Mouse (Mus musculus) CH12.LX (cell line): ENCODE measurements around the gene Jmy. TPM values are rescaled to one million over a fixed set of nuclear protein-coding genes. Genes with fewer than 3 reads are reported as not detected.
A peak's percentile ranks its signal among the peaks of the same experiment; 100 is the strongest.

Experiments used
- DNase-seq: peaks from one replicate; pipeline ENCODE4 v3.0.0-alpha.2; 2013; ENCODE audit errors: extremely low read depth
- H3K27ac ChIP-seq: 2 replicates; pipeline ENCODE4 v1.5.1; 2012; ENCODE audit warnings: low read depth, mild to moderate bottlenecking, control low read depth, moderate library complexity; ENCODE audit not compliant: insufficient read depth
- H3K27me3 ChIP-seq: replicated peaks from 2 replicates; pipeline ENCODE3; 2012; ENCODE audit warnings: inconsistent platforms
- H3K36me3 ChIP-seq, 2 experiments: replicated peaks in 1 of 2; 2 replicates each; pipeline versions ENCODE3 to v1.6.1; 2012; ENCODE audit warnings: inconsistent platforms in 1 of 2, low read length in 1 of 2, mild to moderate bottlenecking in 1 of 2, mixed read lengths in 1 of 2, moderate library complexity in 1 of 2; ENCODE audit not compliant: control insufficient read depth in 1 of 2, insufficient read depth in 1 of 2
- H3K4me1 ChIP-seq, 2 experiments: 2 replicates each; pipeline ENCODE4 v1.6.1; 2012; ENCODE audit warnings: inconsistent platforms in 1 of 2, moderate library complexity in 1 of 2; ENCODE audit not compliant: insufficient read depth in 2 of 2, control insufficient read depth in 1 of 2
- H3K4me2 ChIP-seq: 2 replicates; pipeline ENCODE4 v1.6.1; 2012; ENCODE audit warnings: low read depth, mild to moderate bottlenecking, control low read depth; ENCODE audit not compliant: poor library complexity, insufficient read depth, severe bottlenecking
- H3K4me3 ChIP-seq, 3 experiments: fragments of 150-350 bp in 1 of 3; sonication (generic) in 1 of 3; replicated peaks in 1 of 3; 2 replicates each; pipeline versions ENCODE3 to v1.5.1; 2011 to 2012; ENCODE audit warnings: low read depth in 2 of 3, low read length in 2 of 3, mild to moderate bottlenecking in 2 of 3, moderate library complexity in 2 of 3, control low read depth in 1 of 3, improper control_type of control experiment in 1 of 3, inconsistent platforms in 1 of 3, mixed read lengths in 1 of 3; ENCODE audit not compliant: poor library complexity in 1 of 3
- H3K79me2 ChIP-seq: replicated peaks from 2 replicates; pipeline ENCODE4 v1.6.1; 2012; ENCODE audit warnings: mild to moderate bottlenecking, moderate library complexity; ENCODE audit not compliant: control insufficient read depth, poor library complexity, insufficient read depth, severe bottlenecking; ENCODE audit errors: extremely low read depth
- H3K9ac ChIP-seq: 2 replicates; pipeline ENCODE4 v1.6.1; 2012; ENCODE audit warnings: low read depth, mild to moderate bottlenecking, control low read depth, moderate library complexity; ENCODE audit not compliant: insufficient read depth
- H3K9me3 ChIP-seq: replicated peaks from 2 replicates; pipeline ENCODE3; 2012; ENCODE audit warnings: low read length, inconsistent platforms, mixed read lengths
- BHLHE40 ChIP-seq: IDR thresholded peaks from 2 replicates; pipeline ENCODE4 v1.6.1; 2011; ENCODE audit warnings: mild to moderate bottlenecking, low read depth, low read length, improper control_type of control experiment
- CTCF ChIP-seq, 2 experiments: IDR thresholded peaks in 1 of 2; conservative IDR thresholded peaks in 1 of 2; 2 replicates each; pipeline ENCODE4 v1.5.1; 2011 to 2012; ENCODE audit warnings: low read depth in 2 of 2, low read length in 2 of 2, improper control_type of control experiment in 1 of 2, inconsistent platforms in 1 of 2, mild to moderate bottlenecking in 1 of 2, moderate library complexity in 1 of 2
- ELF1 ChIP-seq: IDR thresholded peaks from 2 replicates; pipeline ENCODE4 v1.6.1; 2014; ENCODE audit warnings: low read depth, mild to moderate bottlenecking, inconsistent platforms, low read length, improper control_type of control experiment
- ETS1 ChIP-seq: conservative IDR thresholded peaks from 2 replicates; pipeline ENCODE4 v1.6.1; 2012; ENCODE audit warnings: low read depth, mild to moderate bottlenecking, inconsistent platforms, low read length, improper control_type of control experiment, moderate library complexity
- GABPA ChIP-seq: IDR thresholded peaks from 2 replicates; pipeline ENCODE4 v1.6.1; 2012; ENCODE audit warnings: low read depth, low read length, improper control_type of control experiment, inconsistent platforms; ENCODE audit not compliant: insufficient replicate concordance
- HCFC1 ChIP-seq: IDR thresholded peaks from 2 replicates; pipeline ENCODE4 v1.6.1; 2012; ENCODE audit warnings: low read depth, mild to moderate bottlenecking, inconsistent platforms, low read length, improper control_type of control experiment
- JUND ChIP-seq: conservative IDR thresholded peaks from 2 replicates; pipeline ENCODE4 v1.6.1; 2011; ENCODE audit warnings: low read depth, low read length, improper control_type of control experiment
- KAT2A ChIP-seq: IDR thresholded peaks from 2 replicates; pipeline ENCODE4 v1.6.1; 2012; ENCODE audit warnings: low read length, improper control_type of control experiment, inconsistent platforms; ENCODE audit not compliant: insufficient replicate concordance
- MAFK ChIP-seq: IDR thresholded peaks from 2 replicates; pipeline ENCODE4 v1.6.1; 2011; ENCODE audit warnings: low read length, improper control_type of control experiment; ENCODE audit not compliant: insufficient replicate concordance
- MAZ ChIP-seq: IDR thresholded peaks from 2 replicates; pipeline ENCODE4 v1.6.1; 2012; ENCODE audit warnings: low read depth, mild to moderate bottlenecking, inconsistent platforms, low read length, improper control_type of control experiment, moderate library complexity
- NELFE ChIP-seq: IDR thresholded peaks from 2 replicates; pipeline ENCODE4 v1.6.1; 2011; ENCODE audit warnings: low read depth, low read length, improper control_type of control experiment
- PAX5 ChIP-seq: IDR thresholded peaks from 2 replicates; pipeline ENCODE4 v1.6.1; 2012; ENCODE audit warnings: low read length, inconsistent platforms, mixed read lengths
- RAD21 ChIP-seq: IDR thresholded peaks from 2 replicates; pipeline ENCODE4 v1.6.1; 2011; ENCODE audit warnings: low read depth, mild to moderate bottlenecking, low read length, improper control_type of control experiment, moderate library complexity
- RCOR1 ChIP-seq: conservative IDR thresholded peaks from 2 replicates; pipeline ENCODE4 v1.6.1; 2012; ENCODE audit warnings: low read depth, mild to moderate bottlenecking, inconsistent platforms, low read length, improper control_type of control experiment
- SMC3 ChIP-seq: IDR thresholded peaks from 2 replicates; pipeline ENCODE4 v1.6.1; 2011; ENCODE audit warnings: low read depth, low read length, improper control_type of control experiment
- TCF12 ChIP-seq: IDR thresholded peaks from 2 replicates; pipeline ENCODE4 v1.6.1; 2014; ENCODE audit warnings: low read depth, mild to moderate bottlenecking, inconsistent platforms, low read length, improper control_type of control experiment
- UBTF ChIP-seq: IDR thresholded peaks from 2 replicates; pipeline ENCODE4 v1.6.1; 2012; ENCODE audit warnings: low read depth, mild to moderate bottlenecking, inconsistent platforms, low read length, improper control_type of control experiment, moderate library complexity
- ZMIZ1 ChIP-seq: IDR thresholded peaks from 2 replicates; pipeline ENCODE4 v1.6.1; 2012; ENCODE audit warnings: low read depth, mild to moderate bottlenecking, inconsistent platforms, low read length, improper control_type of control experiment
- ZNF384 ChIP-seq: IDR thresholded peaks from 2 replicates; pipeline ENCODE4 v1.6.1; 2012; ENCODE audit warnings: low read depth, low read length, improper control_type of control experiment, inconsistent platforms
- dilution Hi-C: fragments of 300-500 bp; cut with MboI; formaldehyde crosslinking; loops from 2 replicates; pipeline ENCODE4 v1.14.3; 2020; ENCODE audit warnings: low sequenced_read_pairs; ENCODE audit not compliant: extremely low pct_unique_long_range_greater_than_20kb, extremely low pct_ligation_motif_present
- in situ Hi-C: fragments of 300-500 bp; cut with MboI; formaldehyde crosslinking; loops from 3 replicates; pipeline ENCODE4 v1.14.3; 2019; ENCODE audit warnings: low sequenced_read_pairs, low pct_ligation_motif_present, low pct_unique_long_range_greater_than_20kb, mixed read lengths
- polyA plus RNA-seq: library from polyadenylated mRNA; unstranded; fragments of >175 nt; gene quantifications from 2 replicates; pipeline ENCODE4 v1.2.1, GENCODE M21; 2012; ENCODE audit warnings: low read depth; ENCODE audit not compliant: insufficient read length
- total RNA-seq, 2 experiments: library from RNA; depleted of rRNA; stranded (reverse); fragments of 300-350 nt in 1 of 2; fragments of >200 nt in 1 of 2; gene quantifications; 2 replicates each; pipeline ENCODE4 v1.2.3; 2012 to 2014

Jmy gene
- total and polyA plus RNA-seq, 3 experiments, result 2.4 to 3.3 (median 3.3) TPM

DNA sequence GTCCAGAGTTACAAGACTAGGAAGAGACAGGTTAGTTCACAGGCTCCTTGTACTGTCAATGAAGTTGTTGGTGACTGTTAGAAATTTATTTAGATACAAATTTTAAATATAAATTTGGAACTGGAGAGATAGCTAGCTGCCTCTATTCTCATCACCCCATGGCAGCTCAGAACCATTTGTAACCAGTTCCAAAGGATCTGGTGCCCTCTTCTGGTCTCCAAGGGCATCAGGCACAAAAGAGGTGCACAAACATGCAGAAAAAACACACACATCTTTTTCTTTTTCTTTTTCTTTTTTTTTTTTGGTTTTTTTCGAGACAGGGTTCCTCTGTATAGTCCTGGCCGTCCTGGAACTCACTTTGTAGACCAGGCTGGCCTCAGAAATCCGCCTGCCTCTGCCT lies 18.5 kb downstream of the Jmy start:
- Histone ChIP-seq H3K4me3 (no peak overlapping the region), H3K27ac (no peak overlapping the region), H3K9me3 (peaks cover 3% of the 10 kb centered on the region), H3K36me3 (peaks cover 0 to 20% of the 10 kb centered on the region in 2 experiments), H3K79me2 (no peaks in the 10 kb centered on the region; the same call in 1 of the 2 replicates), H3K27me3 (no peaks in the 10 kb centered on the region), H3K9ac (no peak overlapping the region), H3K4me2 (no peak overlapping the region), H3K4me1 (no peaks in the 10 kb centered on the region)
- in situ Hi-C loops, result no loop called here
- dilution Hi-C loops, result no loop called here
- TF ChIP-seq CTCF (conservative IDR thresholded peaks at IDR 0.05 in 1 of 2, IDR thresholded peaks at IDR 0.05 in 1 of 2; ENCODE audit: low read depth in 2 of 2, low read length in 2 of 2), result peak in 1 of 2 experiments; percentile 29; a peak in 1 of 4 replicates
- no peak for TF ChIP-seq JUND
- TF ChIP-seq RAD21, result peak; percentile 23
- DNase-seq, result no peak

DNA sequence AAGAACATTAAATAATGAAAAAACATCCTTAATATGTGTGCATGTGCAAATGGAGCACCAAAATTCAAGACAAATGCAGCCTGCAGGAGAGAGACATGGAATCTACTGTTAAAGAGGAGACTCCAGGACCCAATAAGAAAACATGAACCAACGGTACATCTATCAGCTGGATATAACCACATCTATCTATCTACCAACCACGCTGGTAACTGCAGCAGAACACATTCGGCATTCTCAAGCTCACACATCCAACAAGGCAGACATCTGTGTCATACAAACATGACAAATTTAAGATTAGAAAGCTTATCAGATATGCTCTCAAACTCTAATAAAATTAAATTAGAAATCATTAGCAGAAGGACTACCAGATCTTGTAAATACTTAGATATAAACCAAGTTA lies 21.3 kb downstream of the Jmy start:
- dilution Hi-C loops, result no loop called here
- Histone ChIP-seq H3K4me3 (no peak overlapping the region), H3K27me3 (no peaks in the 10 kb centered on the region), H3K27ac (no peak overlapping the region), H3K9me3 (peaks cover 3% of the 10 kb centered on the region), H3K4me1 (no peaks in the 10 kb centered on the region), H3K79me2 (no peaks in the 10 kb centered on the region), H3K36me3 (peaks cover 0 to 14% of the 10 kb centered on the region in 2 experiments), H3K9ac (no peak overlapping the region), H3K4me2 (no peak overlapping the region)
- in situ Hi-C loops, result no loop called here
- no peak for DNase-seq
- TF ChIP-seq NELFE (no peak), RCOR1 (no peak), UBTF (no peak), ELF1 (no peak), TCF12 (no peak), MAZ (no peak), ZNF384 (no peak), KAT2A (no peak), MAFK (no peak), ETS1 (no peak), BHLHE40 (no peak), SMC3 (no peak), RAD21 (no peak), GABPA (no peak), ZMIZ1 (no peak), PAX5 (no peak), CTCF (conservative IDR thresholded peaks at IDR 0.05 in 1 of 2, IDR thresholded peaks at IDR 0.05 in 1 of 2; ENCODE audit: low read depth in 2 of 2, low read length in 2 of 2) (no peak), HCFC1 (no peak), JUND (no peak)
